Mouse (Mus musculus) embryo, embryonic 9.5 days (tissue): ENCODE results near the gene Pabpc6.

ENCODE experiments used
- DNase-seq: peaks from one replicate; pipeline ENCODE4 v3.0.0-alpha.2; 2017; ENCODE audit errors: extremely low spot score

The Pabpc6 gene

GRCm38 (mm10) chr17:9669283-9669905 is at the start of gene Pabpc6:
Pabpc6 (minus strand) TSS chr17:9669717.
- no peak for DNase-seq

DNA sequence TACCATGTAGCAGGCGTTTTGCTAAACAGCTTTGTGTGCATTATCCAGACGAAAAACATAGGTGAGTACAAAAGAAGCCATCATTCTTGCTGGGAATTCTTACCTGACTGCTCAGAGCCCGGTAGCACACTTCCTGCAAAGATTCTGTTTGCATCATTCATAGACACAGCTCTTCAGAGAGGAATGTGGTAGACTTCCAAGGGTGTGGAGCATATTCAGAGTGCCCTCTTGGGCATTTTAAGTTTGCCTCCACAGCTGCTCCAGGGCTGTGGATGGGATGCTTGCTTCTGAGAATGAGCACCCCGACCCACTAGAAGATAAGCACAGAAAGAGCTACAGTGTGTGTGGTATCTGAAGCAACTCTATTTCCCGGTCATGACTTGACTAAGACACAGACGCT is 41.4 kb upstream of the Pabpc6 start:
- DNase-seq: no peak

- DNase-seq: no peak
These were observed 39.4 kb upstream of the Pabpc6 start for GRCm38 (mm10) chr17:9708888-9709287.

GRCm38 (mm10) chr17:9707356-9707755 is 37.8 kb upstream of the Pabpc6 start:
- no peak for DNase-seq

DNA sequence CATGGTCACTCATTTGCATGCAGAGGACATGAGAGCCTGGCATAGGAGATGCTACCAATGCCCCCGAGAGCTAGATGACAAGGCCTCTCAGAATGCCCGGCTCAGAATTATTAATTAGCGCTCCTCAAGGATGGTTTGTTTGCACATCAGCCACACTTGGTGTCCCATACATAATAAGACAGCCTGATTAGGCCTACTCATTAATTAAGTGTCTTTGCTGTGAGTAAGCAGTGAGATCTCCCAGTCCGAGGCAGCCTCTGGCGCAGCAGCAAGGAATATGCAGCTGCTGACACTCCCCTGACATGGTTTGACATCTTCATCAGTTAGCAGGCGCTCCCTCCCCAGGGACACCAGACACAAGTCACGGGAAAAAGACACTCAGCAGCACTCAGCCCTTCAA is 28.2 kb upstream of the Pabpc6 start:
- DNase-seq: no peak

GRCm38 (mm10) chr17:9691251-9691650 is 21.7 kb upstream of the Pabpc6 start:
- DNase-seq: no peak

DNA sequence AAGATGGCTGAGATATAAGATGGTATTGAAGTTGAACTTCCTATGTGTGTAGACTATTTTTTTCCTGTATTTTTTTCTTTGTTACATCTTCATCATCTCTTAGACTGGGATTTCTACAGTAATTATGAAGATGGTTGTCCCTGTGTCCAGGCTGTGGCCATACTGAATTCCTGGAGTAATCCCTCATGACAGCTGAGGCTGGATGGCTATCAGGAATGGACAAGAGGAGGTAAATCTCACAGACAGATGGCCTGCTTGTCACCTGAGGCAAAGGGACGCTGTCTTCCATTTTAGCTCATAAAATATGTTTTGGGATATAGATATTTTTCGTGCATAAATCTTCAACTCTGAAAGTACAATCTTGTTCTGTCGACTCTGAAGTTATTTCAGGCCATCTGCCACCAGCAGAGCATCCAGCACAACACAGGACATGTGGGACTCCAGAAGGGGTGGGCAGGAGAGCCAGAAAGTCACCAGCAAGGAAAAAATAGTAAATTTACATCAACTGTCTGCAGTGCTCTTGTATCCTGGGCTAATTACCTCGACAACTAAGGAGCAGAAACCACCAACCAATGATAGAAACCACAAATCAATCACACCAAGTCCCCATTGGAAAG is 14.1 kb upstream of the Pabpc6 start:
- no peak for DNase-seq

- no peak for DNase-seq
These were observed 11.2 kb upstream of the Pabpc6 start for GRCm38 (mm10) chr17:9680741-9681140.

GRCm38 (mm10) chr17:9675175-9675789 is 5.8 kb upstream of the Pabpc6 start:
- DNase-seq: no peak

DNA sequence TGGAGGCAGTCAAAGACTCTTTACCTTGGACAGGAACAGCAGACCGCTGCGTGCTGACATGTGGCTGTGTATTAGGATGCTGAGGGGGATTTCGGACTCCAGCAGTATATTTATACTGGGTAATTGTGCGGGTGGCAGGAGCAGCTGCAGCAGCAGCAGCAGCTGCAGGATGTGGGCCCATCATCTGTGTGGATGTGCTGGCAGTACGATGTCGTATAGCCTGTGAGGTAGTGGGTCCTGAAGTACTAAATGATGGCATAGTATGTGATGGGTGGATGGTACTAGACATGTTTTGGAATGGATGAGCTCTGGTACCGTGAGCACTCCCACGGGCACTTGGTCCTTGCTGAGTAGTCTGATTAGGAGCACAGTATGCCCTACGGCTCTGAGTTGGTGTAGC is 1.6 kb downstream of the Pabpc6 start:
- DNase-seq: no peak

- DNase-seq: no peak
These were observed 10.9 kb downstream of the Pabpc6 start for GRCm38 (mm10) chr17:9658651-9659050.

DNA sequence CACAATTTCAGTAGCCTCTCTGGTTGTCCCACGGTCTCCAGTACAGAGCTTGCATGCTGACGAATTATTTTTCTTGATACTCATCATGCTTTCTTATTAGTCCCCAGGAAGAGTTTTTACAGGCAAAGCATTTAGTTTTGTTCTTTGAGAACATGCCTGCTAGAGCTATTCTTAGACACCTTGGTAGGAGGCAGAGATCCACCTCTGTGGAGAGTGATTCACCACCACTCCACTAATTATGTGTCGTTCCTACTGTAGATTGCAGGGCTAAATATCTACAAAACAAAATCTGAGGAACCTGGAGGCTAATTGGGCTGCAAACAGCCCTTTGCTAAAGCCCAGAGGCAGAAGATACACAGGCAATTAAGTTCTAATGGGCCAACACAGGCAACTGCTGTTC is 15.4 kb downstream of the Pabpc6 start:
- DNase-seq: no peak

DNA sequence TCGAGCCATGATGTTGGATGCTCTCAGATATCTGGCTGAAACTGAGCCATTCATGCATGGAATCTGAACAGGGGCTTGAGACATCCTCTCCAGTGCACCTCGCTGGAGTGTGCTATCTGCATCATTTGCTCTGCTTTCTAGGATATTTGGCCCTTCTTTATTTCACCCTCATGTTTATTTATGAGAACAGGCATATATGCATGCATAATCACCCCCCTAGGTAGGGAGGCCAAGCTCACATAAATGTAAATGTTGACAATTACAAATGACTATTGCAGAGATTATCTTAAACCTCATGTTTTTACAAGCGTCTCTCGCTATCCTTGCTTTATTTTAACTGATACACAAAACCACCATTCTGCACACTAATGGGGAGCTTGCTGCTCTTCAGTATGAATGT is 21.9 kb downstream of the Pabpc6 start:
- no peak for DNase-seq

- no peak for DNase-seq
These were observed 25.8 kb downstream of the Pabpc6 start for GRCm38 (mm10) chr17:9643657-9644180.

GRCm38 (mm10) chr17:9637011-9637410 is 32.5 kb downstream of the Pabpc6 start:
- no peak for DNase-seq

- DNase-seq: no peak
These were observed 36.8 kb downstream of the Pabpc6 start for GRCm38 (mm10) chr17:9632579-9633252.

DNA sequence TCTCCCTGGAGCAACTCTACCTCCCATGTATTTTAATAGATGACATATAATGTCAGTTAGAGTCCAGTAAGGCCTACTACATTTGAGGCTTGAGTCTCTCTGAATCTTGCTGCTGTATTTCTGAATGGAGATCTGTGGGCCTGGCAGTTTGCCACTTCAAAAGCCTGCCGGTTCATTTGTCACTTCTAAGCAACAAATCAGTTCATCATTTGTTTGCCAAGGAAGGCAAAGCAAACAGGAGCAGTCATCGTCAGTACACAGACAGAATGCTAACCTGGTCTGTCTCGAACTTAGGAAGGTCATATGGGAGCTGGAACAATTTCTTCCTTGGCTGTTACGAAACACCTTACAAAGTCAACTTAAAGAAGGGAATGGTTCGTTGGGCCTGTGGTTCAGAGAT is 37.4 kb downstream of the Pabpc6 start:
- no peak for DNase-seq

DNA sequence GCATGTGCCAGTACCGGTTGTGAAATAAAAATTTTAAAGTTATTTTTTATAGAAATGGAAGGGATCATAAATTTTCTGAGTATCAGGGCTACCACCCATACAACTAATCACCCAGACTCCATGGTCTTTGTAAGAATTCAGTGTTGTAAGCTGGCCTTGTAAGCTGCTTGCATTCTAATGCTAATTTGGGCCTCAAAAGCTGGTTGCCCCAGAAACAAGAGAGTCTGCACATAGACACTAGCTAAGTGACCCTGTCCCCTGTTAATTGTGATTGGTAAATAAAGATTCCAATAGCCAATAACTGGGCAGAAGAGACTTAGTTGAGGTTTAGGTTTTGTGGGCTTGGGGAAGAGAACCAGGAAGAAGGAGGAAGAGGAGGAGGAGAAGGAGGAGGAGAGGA is 38.4 kb downstream of the Pabpc6 start:
- no peak for DNase-seq

DNA sequence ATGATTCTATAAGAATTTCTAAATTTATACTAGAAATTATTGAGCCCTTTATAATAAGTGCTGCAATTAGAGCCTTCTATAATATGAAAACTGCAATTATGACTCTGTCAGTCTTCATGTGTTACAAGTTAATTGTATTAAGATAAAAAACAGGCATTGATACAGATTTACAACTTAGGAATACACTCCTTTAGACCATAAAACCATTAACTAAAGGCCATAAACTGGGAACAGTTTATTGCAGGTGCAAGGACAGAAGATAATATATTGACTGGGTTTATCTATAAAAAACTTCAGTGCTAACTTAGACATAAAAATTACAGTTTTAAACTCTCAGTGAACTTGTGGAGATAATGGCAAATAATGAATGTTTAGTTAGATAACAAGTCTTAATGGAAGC is 42.5 kb downstream of the Pabpc6 start:
- no peak for DNase-seq
